Mouse (Mus musculus): ENCODE data around the gene Vsig10l.

DNA sequence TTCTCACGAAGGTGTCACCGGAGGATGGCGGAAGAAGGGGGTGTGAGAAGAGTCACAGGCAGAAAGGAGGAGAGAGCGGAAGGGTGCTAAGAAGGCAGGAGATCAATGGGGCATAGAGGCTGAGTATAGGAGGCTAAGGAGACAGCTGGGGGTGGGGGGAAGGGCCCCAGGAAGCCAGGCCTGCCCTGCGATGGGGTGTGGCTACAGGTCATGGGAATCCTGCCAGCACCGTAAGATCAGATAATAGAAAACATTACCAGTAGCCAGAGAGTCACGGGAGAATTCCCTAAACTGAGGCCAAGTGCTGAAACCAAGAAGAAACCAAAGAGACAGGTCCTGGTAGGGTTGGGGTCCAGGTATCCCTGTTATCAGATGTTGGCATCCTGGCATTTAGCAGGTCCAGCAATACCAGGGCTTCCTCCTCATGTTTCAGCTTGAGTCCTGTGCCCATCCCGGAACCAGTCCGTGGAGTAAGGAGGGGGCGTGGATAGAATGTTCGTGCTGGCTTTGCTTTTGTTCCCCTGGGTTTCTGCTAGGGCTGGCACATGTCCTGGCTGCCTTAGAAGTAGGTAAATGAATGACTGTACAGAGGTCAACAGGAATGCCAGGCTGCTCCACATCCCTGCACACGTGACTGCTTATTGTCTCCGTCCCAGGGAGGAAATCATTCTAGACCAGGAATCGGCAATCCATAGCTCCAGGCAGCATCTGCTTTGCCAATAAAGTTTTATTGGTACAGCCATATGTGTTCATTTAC lies 9.2 kb upstream of the Vsig10l start:
- no peak for TF ChIP-seq POLR2A (IDR thresholded peaks at IDR 0.05; ENCODE audit: control insufficient read depth, low read depth, low read length)
- no peak for TF ChIP-seq CTCF (IDR thresholded peaks at IDR 0.05; ENCODE audit: control insufficient read depth, insufficient read depth, insufficient replicate concordance, low read depth, low read length)

Measured in testis, adult 2 months (tissue).